Mouse (Mus musculus) heart, embryonic 12.5 days (tissue): ENCODE data around the gene Ddrgk1. TPM values are rescaled to one million over a fixed set of nuclear protein-coding genes. Genes with fewer than 3 reads are reported as not detected.
A peak's percentile ranks its signal among the peaks of the same experiment; 100 is the strongest.

Experiments used
- ATAC-seq: fragments of 200-750 bp; cut with Nextera tagmentation; 2 replicates; pipeline ENCODE4 v1.8.0; 2017; ENCODE audit warnings: moderate TSS enrichment, moderate library complexity; ENCODE audit not compliant: insufficient number of reproducible peaks, low FRiP score
- H3K27ac ChIP-seq: fragments of 300-500 bp; sonication (generic); 2 replicates; pipeline ENCODE4 v1.5.1; 2016; ENCODE audit warnings: mild to moderate bottlenecking, moderate library complexity; ENCODE audit not compliant: poor library complexity, severe bottlenecking
- H3K27me3 ChIP-seq: fragments of 300-500 bp; sonication (generic); replicated peaks from 2 replicates; pipeline ENCODE4 v1.6.1; 2016; ENCODE audit warnings: mild to moderate bottlenecking, moderate library complexity
- H3K36me3 ChIP-seq: fragments of 300-500 bp; sonication (generic); 2 replicates; pipeline ENCODE4 v1.6.1; 2016; ENCODE audit warnings: mild to moderate bottlenecking, moderate library complexity
- H3K4me1 ChIP-seq: fragments of 300-500 bp; sonication (generic); replicated peaks from 2 replicates; pipeline ENCODE4 v1.6.1; 2016; ENCODE audit warnings: mild to moderate bottlenecking
- H3K4me2 ChIP-seq: fragments of 300-500 bp; sonication (generic); 2 replicates; pipeline ENCODE4 v1.6.1; 2016; ENCODE audit warnings: mild to moderate bottlenecking, moderate library complexity
- H3K4me3 ChIP-seq: fragments of 300-500 bp; sonication (generic); 2 replicates; pipeline ENCODE4 v1.5.1; 2016; ENCODE audit warnings: mild to moderate bottlenecking
- H3K9ac ChIP-seq: fragments of 300-500 bp; sonication (generic); 2 replicates; pipeline ENCODE4 v1.6.1; 2016; ENCODE audit warnings: mild to moderate bottlenecking, moderate library complexity
- H3K9me3 ChIP-seq: fragments of 300-500 bp; sonication (generic); replicated peaks from 2 replicates; pipeline ENCODE4 v1.6.1; 2016; ENCODE audit warnings: mild to moderate bottlenecking, moderate library complexity
- WGBS: fragments of 180-500 bp; shearing (Covaris S2); methylation state at CpG from one replicate; pipeline ENCODE4 v1.1.7; 2016; 5-methylcytosine and 5-hydroxymethylcytosine counted together
- polyA plus RNA-seq: library from polyadenylated mRNA; unstranded; fragments of >200 nt; fragmentation: Nextera tagmentation; extraction: Ambion mirVana; gene quantifications from 2 replicates; pipeline ENCODE4 v1.2.1, GENCODE M21; 2016

The Ddrgk1 gene
- polyA plus RNA-seq, 1 experiment from 2014 or later = 44.5 TPM

- H3K9ac ChIP-seq = peak overlapping the region; percentile 59; the same call in 1 of the 2 replicates
- peaks cover 21% of the 10 kb centered on the region for H3K4me1 ChIP-seq
- WGBS = 14% methylated on average over 14 of the region's 14 CpGs
- H3K27me3 ChIP-seq = peaks cover 69% of the 10 kb centered on the region
- peak overlapping the region; percentile 41 for H3K4me3 ChIP-seq
- no peaks in the 10 kb centered on the region for H3K9me3 ChIP-seq
- ATAC-seq = no peak
- H3K36me3 ChIP-seq = no peaks in the 10 kb centered on the region
- no peak overlapping the region for H3K27ac ChIP-seq
- peak overlapping the region; percentile 78 for H3K4me2 ChIP-seq
These were observed 30.3 kb downstream of the Ddrgk1 start for GRCm38 (mm10) chr2:130634006-130634738.

- H3K27me3 ChIP-seq = peaks cover 58% of the 10 kb centered on the region
- H3K4me2 ChIP-seq = no peak overlapping the region
- no peak overlapping the region for H3K27ac ChIP-seq
- no peaks in the 10 kb centered on the region for H3K9me3 ChIP-seq
- ATAC-seq = no peak
- 60% methylated on average over 5 of the region's 5 CpGs for WGBS
- H3K36me3 ChIP-seq = peaks cover 1% of the 10 kb centered on the region; the same call in 1 of the 2 replicates
- peaks cover 28% of the 10 kb centered on the region for H3K4me1 ChIP-seq
- no peak overlapping the region for H3K4me3 ChIP-seq
- no peak overlapping the region for H3K9ac ChIP-seq
These were observed 31.4 kb downstream of the Ddrgk1 start for GRCm38 (mm10) chr2:130632887-130633675.

GRCm38 (mm10) chr2:130632416-130632815 lies 32.0 kb downstream of the Ddrgk1 start:
- H3K9ac ChIP-seq = no peak overlapping the region
- H3K27me3 ChIP-seq = peaks cover 52% of the 10 kb centered on the region
- WGBS = 86% methylated on average over 1 of the region's 1 CpGs
- no peak overlapping the region for H3K27ac ChIP-seq
- no peaks in the 10 kb centered on the region for H3K9me3 ChIP-seq
- H3K4me1 ChIP-seq = peaks cover 29% of the 10 kb centered on the region
- peaks cover 6% of the 10 kb centered on the region for H3K36me3 ChIP-seq
- no peak overlapping the region for H3K4me2 ChIP-seq
- ATAC-seq = no peak
- H3K4me3 ChIP-seq = no peak overlapping the region

GRCm38 (mm10) chr2:130629839-130630203 lies 34.6 kb downstream of the Ddrgk1 start, which contains the start of the genes Fastkd5 and Ubox5:
Fastkd5 (minus strand) TSS chr2:130630027.
Ubox5 (minus strand) TSS chr2:130630038.
- ATAC-seq = peak; percentile 86
- peak within 1 kb of the TSS; percentile 97 for H3K9ac ChIP-seq
- WGBS = 0% methylated on average over 25 of the region's 25 CpGs
- H3K4me2 ChIP-seq = peak within 1 kb of the TSS; percentile 95
- H3K27me3 ChIP-seq = peaks cover 26% of the 10 kb centered on the region
- H3K4me1 ChIP-seq = peaks cover 16% of the 10 kb centered on the region
- H3K36me3 ChIP-seq = peaks cover 27% of the 10 kb centered on the region
- H3K9me3 ChIP-seq = no peaks in the 10 kb centered on the region
- peak within 1 kb of the TSS; percentile 80 for H3K27ac ChIP-seq
- peak within 1 kb of the TSS; percentile 99 for H3K4me3 ChIP-seq

GRCm38 (mm10) chr2:130629080-130629838 lies 35.2 kb downstream of the Ddrgk1 start:
- Histone ChIP-seq H3K4me3 (peak overlapping the region; percentile 99), H3K4me2 (peak overlapping the region; percentile 95), H3K27ac (peak overlapping the region; percentile 80), H3K27me3 (peaks cover 20% of the 10 kb centered on the region), H3K4me1 (peaks cover 11% of the 10 kb centered on the region), H3K9me3 (no peaks in the 10 kb centered on the region), H3K36me3 (peaks cover 30% of the 10 kb centered on the region), H3K9ac (peak overlapping the region; percentile 97)
- 2% methylated on average over 37 of the region's 37 CpGs for WGBS
- ATAC-seq = peak; percentile 66

GRCm38 (mm10) chr2:130628424-130628823 lies 36.0 kb downstream of the Ddrgk1 start:
- Histone ChIP-seq H3K9me3 (no peaks in the 10 kb centered on the region), H3K4me1 (peaks cover 8% of the 10 kb centered on the region), H3K27me3 (peaks cover 12% of the 10 kb centered on the region), H3K36me3 (peaks cover 36% of the 10 kb centered on the region), H3K9ac (no peak overlapping the region), H3K4me3 (peak overlapping the region; percentile 99; the same call in 1 of the 2 replicates), H3K27ac (no peak overlapping the region), H3K4me2 (peak overlapping the region; percentile 95)
- ATAC-seq = no peak
- 49% methylated on average over 3 of the region's 3 CpGs for WGBS

GRCm38 (mm10) chr2:130618972-130619371 lies 45.5 kb downstream of the Ddrgk1 start:
- H3K9ac ChIP-seq = no peak overlapping the region
- no peak overlapping the region for H3K4me2 ChIP-seq
- H3K36me3 ChIP-seq = peaks cover 72% of the 10 kb centered on the region
- H3K4me3 ChIP-seq = no peak overlapping the region
- H3K9me3 ChIP-seq = no peaks in the 10 kb centered on the region
- no peaks in the 10 kb centered on the region for H3K27me3 ChIP-seq
- no peak overlapping the region for H3K27ac ChIP-seq
- no peak for ATAC-seq
- WGBS = 85% methylated on average over 7 of the region's 7 CpGs
- H3K4me1 ChIP-seq = no peaks in the 10 kb centered on the region

- 60% methylated on average over 3 of the region's 3 CpGs for WGBS
- H3K27me3 ChIP-seq = no peaks in the 10 kb centered on the region
- ATAC-seq = no peak
- H3K4me1 ChIP-seq = no peaks in the 10 kb centered on the region
- H3K36me3 ChIP-seq = peaks cover 34% of the 10 kb centered on the region
- no peak overlapping the region for H3K4me3 ChIP-seq
- no peak overlapping the region for H3K9ac ChIP-seq
- H3K27ac ChIP-seq = no peak overlapping the region
- H3K9me3 ChIP-seq = no peaks in the 10 kb centered on the region
- no peak overlapping the region for H3K4me2 ChIP-seq
These were observed 51.4 kb downstream of the Ddrgk1 start for GRCm38 (mm10) chr2:130613091-130613490.

Other genes starting within 250 kb of the Ddrgk1 start
- 63.5 and 63.9 TPM in 2 replicates for gene Vps16, start 240.3 kb downstream of the Ddrgk1 start, polyA plus RNA-seq
- 7.5 and 9.0 TPM in 2 replicates for gene Pced1a, start 240.0 kb downstream of the Ddrgk1 start, polyA plus RNA-seq
- gene Ptpra, start 214.4 kb downstream of the Ddrgk1 start, polyA plus RNA-seq = 86.1 and 86.3 TPM in 2 replicates
- gene Mrps26, start 100.9 kb downstream of the Ddrgk1 start, polyA plus RNA-seq = 66.9 and 67.2 TPM in 2 replicates
- gene Oxt, start 88.5 kb downstream of the Ddrgk1 start, polyA plus RNA-seq = not detected in 2 replicates
- gene Avp, start 82.1 kb downstream of the Ddrgk1 start, polyA plus RNA-seq = 0.54 and 0.96 TPM in 2 replicates
- gene Fastkd5, start 34.6 kb downstream of the Ddrgk1 start, polyA plus RNA-seq = 15.6 and 16.1 TPM in 2 replicates
- gene Ubox5, start 34.6 kb downstream of the Ddrgk1 start, polyA plus RNA-seq = 8.8 TPM in 2 replicates
- 1.8 TPM in 2 replicates for gene Lzts3, start 21.9 kb downstream of the Ddrgk1 start, polyA plus RNA-seq
- 79.7 and 84.1 TPM in 2 replicates for gene Itpa, start 3.0 kb upstream of the Ddrgk1 start, polyA plus RNA-seq
- gene Slc4a11, start 32.9 kb upstream of the Ddrgk1 start, polyA plus RNA-seq = 0.12 and 0.13 TPM in 2 replicates
- 61.1 and 66.5 TPM in 2 replicates for gene 4930402H24Rik, start 241.7 kb upstream of the Ddrgk1 start, polyA plus RNA-seq
- gene Atrn, start 241.8 kb upstream of the Ddrgk1 start, polyA plus RNA-seq = 7.2 and 10.1 TPM in 2 replicates